In genomic region chr8:64643382-64643781, GRCm38 (mm10) we compare ENCODE assay signal across 18 mouse cellular contexts. TPM values are rescaled to one million over a fixed set of nuclear protein-coding genes. Genes with fewer than 3 reads are reported as not detected.
DNase-seq lines count a peak whose midpoint lies in the region; ATAC-seq and TF ChIP-seq lines count a peak whose summit lies in the region.
"Had no signal": no experiment of that assay in that cellular context is flagged by ENCODE, and none has a peak within 500 bp of the region (broad histone marks: within the 10 kb centered on the region; RNA-seq: fewer than 3 reads in every experiment).

No protein-coding gene starts in this region.

- TF ChIP-seq CTCF in heart, postnatal 0 days (IDR thresholded peaks at IDR 0.05; ENCODE audit: low read depth): no peak

- DNase-seq in heart, postnatal 0 days (ENCODE audit: low spot score): peak; percentile 43
- DNase-seq in 3T3-L1 (ENCODE audit: low read depth, low spot score): peak; percentile 84
- DNase-seq in Muller cell, postnatal 12 days (ENCODE audit: inconsistent ontology term): peak; percentile 49
- DNase-seq in brain, adult 2 months (ENCODE audit: low read depth, low spot score): peak; percentile 59
- no peak for DNase-seq in thymus, postnatal 36 days
- DNase-seq in yolk sac, embryonic 10.5 days (ENCODE audit: low spot score): no peak
- DNase-seq: cerebellum, adult 11 months; cerebellum, postnatal 36 days; kidney, postnatal 10 days; layer of hippocampus, adult 9-11 months; left cerebral cortex, postnatal 4 days had no signal

- no peak overlapping the region for H3K4me2 ChIP-seq in heart, postnatal 0 days (ENCODE audit: low read depth, low read length)
- H3K4me2 ChIP-seq in heart, embryonic 11.5 days: no peak overlapping the region
- H3K4me2 ChIP-seq: embryonic facial prominence, embryonic 13.5 days; forebrain, embryonic 12.5 days; liver, embryonic 11.5 days; lung, embryonic 15.5 days; midbrain, embryonic 15.5 days had no signal

- no peak for TF ChIP-seq EP300 in heart, postnatal 0 days (IDR thresholded peaks at IDR 0.05; ENCODE audit: low read depth)

- H3K9ac ChIP-seq in heart, postnatal 0 days (replicated peaks; ENCODE audit: low read depth, low read length): no peak overlapping the region
- H3K9ac ChIP-seq in heart, embryonic 11.5 days (ENCODE audit: low read depth, low read length): no peak overlapping the region
- H3K9ac ChIP-seq: embryonic facial prominence, embryonic 13.5 days; forebrain, embryonic 12.5 days; lung, embryonic 15.5 days; midbrain, embryonic 15.5 days had no signal

- WGBS in heart, postnatal 0 days: 36% methylated on average over 4 of the region's 4 CpGs
- 73% methylated on average over 4 of the region's 4 CpGs for WGBS in heart, embryonic 11.5 days (ENCODE audit: insufficient replicate concordance)

- no peaks in the 10 kb centered on the region for H3K36me3 ChIP-seq in heart, postnatal 0 days (replicated peaks; ENCODE audit: control insufficient read depth, insufficient read depth, low read length)
- no peaks in the 10 kb centered on the region for H3K36me3 ChIP-seq in heart, embryonic 11.5 days (ENCODE audit: control insufficient read depth, insufficient read depth, low read length)
- H3K36me3 ChIP-seq: embryonic facial prominence, embryonic 13.5 days; forebrain, embryonic 12.5 days; hindbrain, embryonic 10.5 days; lung, embryonic 15.5 days; midbrain, embryonic 15.5 days had no signal

- 0 out of 2 replicates have a peak overlapping the region, but pooled peaks have one; percentile 12 for H3K27ac ChIP-seq in heart, postnatal 0 days (ENCODE audit: low read depth)
- H3K27ac ChIP-seq in heart, embryonic 11.5 days (ENCODE audit: low read depth, low read length): no peak overlapping the region
- H3K27ac ChIP-seq: embryonic facial prominence, embryonic 13.5 days; forebrain, embryonic 12.5 days; hindbrain, embryonic 10.5 days; lung, embryonic 15.5 days; midbrain, embryonic 15.5 days had no signal

- ATAC-seq in heart, postnatal 0 days (ENCODE audit: insufficient read depth, low read depth): peak; percentile 62; the same call in 1 of the 2 replicates
- no peak for ATAC-seq in heart, embryonic 11.5 days (replicated peaks; ENCODE audit: insufficient number of reproducible peaks, low FRiP score, low TSS enrichment)
- ATAC-seq: midbrain, embryonic 15.5 days had no signal

- H3K9me3 ChIP-seq in heart, postnatal 0 days (replicated peaks; ENCODE audit: control insufficient read depth, low read length): no peaks in the 10 kb centered on the region
- H3K9me3 ChIP-seq in heart, embryonic 11.5 days (replicated peaks; ENCODE audit: control insufficient read depth, low read length): no peaks in the 10 kb centered on the region
- H3K9me3 ChIP-seq: embryonic facial prominence, embryonic 13.5 days; forebrain, embryonic 12.5 days; hindbrain, embryonic 10.5 days; lung, embryonic 15.5 days; midbrain, embryonic 15.5 days had no signal

- no peak overlapping the region for H3K4me3 ChIP-seq in heart, postnatal 0 days (ENCODE audit: low read depth, low read length)
- H3K4me3 ChIP-seq in heart, embryonic 11.5 days (ENCODE audit: low read depth, low read length): no peak overlapping the region
- H3K4me3 ChIP-seq: embryonic facial prominence, embryonic 13.5 days; forebrain, embryonic 12.5 days; hindbrain, embryonic 10.5 days; lung, embryonic 15.5 days; midbrain, embryonic 15.5 days had no signal

- H3K27me3 ChIP-seq in heart, postnatal 0 days (ENCODE audit: control insufficient read depth, insufficient read depth, low read length): no peaks in the 10 kb centered on the region
- no peaks in the 10 kb centered on the region for H3K27me3 ChIP-seq in heart, embryonic 11.5 days (ENCODE audit: control insufficient read depth, insufficient read depth, low read length)
- H3K27me3 ChIP-seq: embryonic facial prominence, embryonic 13.5 days; forebrain, embryonic 12.5 days; lung, embryonic 15.5 days; midbrain, embryonic 15.5 days had no signal

- peaks cover 12% of the 10 kb centered on the region; the same call in 1 of the 2 replicates for H3K4me1 ChIP-seq in heart, postnatal 0 days (ENCODE audit: control insufficient read depth, insufficient read depth)
- no peaks in the 10 kb centered on the region for H3K4me1 ChIP-seq in heart, embryonic 11.5 days (ENCODE audit: control insufficient read depth, insufficient read depth, low read length)
- H3K4me1 ChIP-seq: hindbrain, embryonic 10.5 days; lung, embryonic 15.5 days had no signal

RNA-seq across cellular contexts. Expression of gene Cpe, which starts 49.5 kb away (rescaled TPM):
- 149 and 153 TPM in 2 replicates for total RNA-seq in heart, postnatal 0 days (2014; rRNA removed; ENCODE audit: low replicate concordance)
- polyA plus RNA-seq in heart, postnatal 0 days (2015; fragmentation: Nextera tagmentation; extraction: Ambion mirVana): 247 and 273 TPM in 2 replicates
- polyA plus RNA-seq in heart, embryonic 11.5 days (2014; fragmentation: Nextera tagmentation; extraction: Ambion mirVana): 116 and 122 TPM in 2 replicates

Comparison
In these comparisons a context has a peak if more than half of its experiments do, and no peak if none do; other contexts are left out.
1. DNase-seq: peak in heart, postnatal 0 days (single experiment), 3T3-L1 (single experiment), Muller cell, postnatal 12 days (single experiment) and brain, adult 2 months (single experiment); none in thymus, postnatal 36 days (0 of 2) and yolk sac, embryonic 10.5 days (single experiment).